Mouse (Mus musculus) intestine, postnatal 0 days (tissue): ENCODE data around the gene Hoxa1. TPM values are rescaled to one million over a fixed set of nuclear protein-coding genes. Genes with fewer than 3 reads are reported as not detected.

Source experiments
- ATAC-seq: fragments of 200-750 bp; cut with Nextera tagmentation; 2 replicates; pipeline ENCODE4 v1.8.0; 2017; ENCODE audit warnings: mild to moderate bottlenecking, moderate TSS enrichment, moderate library complexity
- H3K27ac ChIP-seq: fragments of 300-500 bp; sonication (generic); 2 replicates; pipeline ENCODE4 v1.5.1; 2014; ENCODE audit warnings: mild to moderate bottlenecking, low read depth, low read length, moderate library complexity
- H3K27me3 ChIP-seq: fragments of 300-500 bp; sonication (generic); replicated peaks from 2 replicates; pipeline ENCODE4 v1.6.1; 2014; ENCODE audit warnings: low read length, mixed read lengths; ENCODE audit not compliant: control insufficient read depth, insufficient read depth
- H3K36me3 ChIP-seq: fragments of 300-500 bp; sonication (generic); 2 replicates; pipeline ENCODE4 v1.6.1; 2014; ENCODE audit warnings: mild to moderate bottlenecking, moderate library complexity; ENCODE audit not compliant: control insufficient read depth, insufficient read depth
- H3K4me1 ChIP-seq: fragments of 300-500 bp; sonication (generic); replicated peaks from 2 replicates; pipeline ENCODE4 v1.6.1; 2014; ENCODE audit warnings: antibody characterized with exemption, low read length, mixed read lengths; ENCODE audit not compliant: control insufficient read depth, insufficient read depth
- H3K4me2 ChIP-seq: fragments of 300-500 bp; sonication (generic); replicated peaks from 2 replicates; pipeline ENCODE4 v1.6.1; 2014; ENCODE audit warnings: low read depth, mild to moderate bottlenecking, moderate library complexity
- H3K4me3 ChIP-seq: fragments of 300-500 bp; sonication (generic); 2 replicates; pipeline ENCODE4 v1.5.1; 2014; ENCODE audit warnings: low read depth, low read length
- H3K9ac ChIP-seq: fragments of 300-500 bp; sonication (generic); 2 replicates; pipeline ENCODE4 v1.6.1; 2014; ENCODE audit warnings: mild to moderate bottlenecking, low read depth, low read length
- H3K9me3 ChIP-seq: fragments of 300-500 bp; sonication (generic); 2 replicates; pipeline ENCODE4 v1.6.1; 2016; ENCODE audit warnings: mixed run types; ENCODE audit not compliant: control insufficient read depth
- CTCF ChIP-seq: sonication (generic); IDR thresholded peaks from 2 replicates; pipeline ENCODE4 v1.5.1; 2016; ENCODE audit warnings: low read depth, mild to moderate bottlenecking, control low read depth, antibody characterized with exemption, moderate library complexity
- WGBS: fragments of 180-500 bp; shearing (Covaris S2); extraction: QIAGEN DNeasy Blood & Tissue Kit; methylation state at CpG from one replicate; pipeline ENCODE4 v1.1.7; 2014; 5-methylcytosine and 5-hydroxymethylcytosine counted together
- polyA plus RNA-seq: library from polyadenylated mRNA; unstranded; fragments of >200 nt; fragmentation: Nextera tagmentation; extraction: Ambion mirVana; gene quantifications from 2 replicates; pipeline ENCODE4 v1.2.1, GENCODE M21; 2015

Gene Hoxa1
- polyA plus RNA-seq, 1 experiment from 2014 or later: 0.37 TPM

DNA sequence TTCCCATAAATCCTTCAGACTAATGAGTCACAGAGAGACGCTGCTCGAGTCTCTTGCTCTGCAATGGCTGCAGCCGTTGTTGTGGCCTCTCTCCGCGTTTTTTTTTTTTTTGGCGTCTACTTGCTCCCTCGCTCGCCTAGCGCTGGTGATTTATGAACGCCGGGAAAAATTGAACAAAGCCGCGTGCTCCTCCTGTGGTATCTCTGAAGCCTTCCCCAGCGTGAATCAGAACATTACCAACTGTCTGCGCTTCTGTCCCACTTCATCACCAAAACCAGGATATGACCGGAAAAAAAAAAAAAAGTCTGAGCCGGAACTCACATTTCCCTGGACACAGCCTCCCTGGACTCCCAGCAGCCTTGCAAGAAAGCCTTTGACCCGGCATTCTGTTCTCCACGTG, 27.1 kb upstream of the Hoxa1 start:
- no peak for ATAC-seq
- H3K9ac ChIP-seq: no peak overlapping the region

GRCm38 (mm10) chr6:52184668-52185067, 26.6 kb upstream of the Hoxa1 start:
- H3K9ac ChIP-seq: no peak overlapping the region
- TF ChIP-seq CTCF: no peak

More for the DNA sequence above, 27.1 kb upstream of the Hoxa1 start:
- 6% methylated on average over 19 of the region's 19 CpGs for WGBS
- Histone ChIP-seq H3K4me2 (peak overlapping the region; percentile 51), H3K9me3 (no peaks in the 10 kb centered on the region), H3K4me3 (peak overlapping the region; percentile 17; the same call in 1 of the 2 replicates), H3K36me3 (no peaks in the 10 kb centered on the region), H3K27me3 (0 out of 2 replicates have a peak, but pooled peaks cover 4% of the 10 kb centered on the region), H3K27ac (no peak overlapping the region), H3K4me1 (peaks cover 13% of the 10 kb centered on the region; the same call in 1 of the 2 replicates)
- no peak for TF ChIP-seq CTCF

DNA sequence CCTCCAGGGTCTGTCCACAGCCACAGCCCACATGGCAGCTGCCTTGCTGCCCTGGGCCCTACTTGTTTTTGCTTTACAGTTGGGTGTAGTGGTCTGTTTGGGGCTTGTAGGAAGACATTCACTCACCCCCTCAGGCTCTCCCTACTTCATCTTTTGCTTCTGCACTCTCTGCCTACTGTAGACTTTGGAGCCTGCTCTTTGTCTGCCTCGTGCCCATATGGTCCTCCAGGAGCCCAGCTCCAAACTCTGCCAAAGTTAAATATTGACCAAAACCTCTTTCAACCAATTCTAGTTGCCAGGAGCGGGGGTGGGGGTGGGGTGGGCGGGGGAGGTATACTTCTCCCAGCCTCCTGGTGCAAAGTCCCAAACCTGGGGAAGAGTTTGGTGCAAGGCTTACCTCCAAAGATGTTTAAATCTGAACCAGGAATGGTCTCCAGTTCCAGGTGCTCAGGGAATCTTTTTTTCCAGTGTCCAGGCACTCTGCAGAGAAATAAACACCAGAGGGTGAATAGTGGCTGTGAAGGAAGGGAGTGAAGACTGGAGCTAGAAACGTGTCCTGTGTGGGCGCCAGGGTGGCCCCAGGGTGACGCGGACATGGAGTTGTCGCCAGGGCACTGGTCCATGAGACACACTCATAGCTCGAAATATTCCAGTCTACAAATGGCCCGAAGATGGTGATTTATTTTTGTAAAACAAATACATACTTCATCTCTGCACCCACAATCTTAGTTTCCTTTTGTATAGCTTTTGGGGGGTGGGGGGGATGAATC, 25.4 kb upstream of the Hoxa1 start:
- Histone ChIP-seq H3K9me3 (no peaks in the 10 kb centered on the region), H3K4me2 (peak overlapping the region; percentile 51), H3K27me3 (0 out of 2 replicates have a peak, but pooled peaks cover 9% of the 10 kb centered on the region), H3K27ac (peak overlapping the region; percentile 24; the same call in 1 of the 2 replicates), H3K4me1 (0 out of 2 replicates have a peak, but pooled peaks cover 3% of the 10 kb centered on the region), H3K4me3 (0 out of 2 replicates have a peak overlapping the region, but pooled peaks have one; percentile 13), H3K9ac (no peak overlapping the region), H3K36me3 (no peaks in the 10 kb centered on the region)
- peak; percentile 51 for ATAC-seq
- TF ChIP-seq CTCF: no peak
- WGBS: 19% methylated on average over 10 of the region's 10 CpGs

More at GRCm38 (mm10) chr6:52184668-52185067, 26.6 kb upstream of the Hoxa1 start:
- ATAC-seq: no peak
- Histone ChIP-seq H3K27me3 (0 out of 2 replicates have a peak, but pooled peaks cover 4% of the 10 kb centered on the region), H3K9me3 (no peaks in the 10 kb centered on the region), H3K4me2 (peak overlapping the region; percentile 51), H3K4me3 (no peak overlapping the region), H3K36me3 (no peaks in the 10 kb centered on the region), H3K4me1 (0 out of 2 replicates have a peak, but pooled peaks cover 8% of the 10 kb centered on the region), H3K27ac (no peak overlapping the region)
- WGBS: 39% methylated on average over 6 of the region's 6 CpGs

DNA sequence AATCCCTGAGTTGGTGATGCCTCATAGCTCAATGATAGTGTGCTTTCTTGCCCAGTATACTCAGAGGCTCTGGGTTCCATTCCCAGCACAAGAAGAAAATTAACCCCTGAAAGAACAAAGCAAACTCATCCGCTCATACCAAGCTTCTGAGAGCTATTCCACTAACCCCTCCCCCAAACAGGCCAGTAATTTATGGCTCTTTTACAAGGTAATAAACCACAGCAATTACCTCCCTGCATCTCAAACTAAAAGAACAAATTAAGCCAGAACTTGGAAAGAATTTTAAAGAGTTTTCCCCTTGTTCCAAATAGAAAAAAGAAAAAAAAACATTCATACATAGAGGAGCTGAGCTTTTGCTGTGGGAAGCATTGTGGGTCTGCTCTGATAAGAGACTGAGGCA, 24.7 kb upstream of the Hoxa1 start:
- 0 out of 2 replicates have a peak overlapping the region, but pooled peaks have one; percentile 51 for H3K4me2 ChIP-seq
- 15% methylated on average over 1 of the region's 1 CpGs for WGBS
- H3K9me3 ChIP-seq: no peaks in the 10 kb centered on the region
- H3K4me1 ChIP-seq: 0 out of 2 replicates have a peak, but pooled peaks cover 3% of the 10 kb centered on the region
- H3K27ac ChIP-seq: no peak overlapping the region
- TF ChIP-seq CTCF: no peak
- 0 out of 2 replicates have a peak overlapping the region, but pooled peaks have one; percentile 13 for H3K4me3 ChIP-seq
- H3K36me3 ChIP-seq: no peaks in the 10 kb centered on the region
- peaks cover 11% of the 10 kb centered on the region; the same call in 1 of the 2 replicates for H3K27me3 ChIP-seq
- ATAC-seq: no peak
- H3K9ac ChIP-seq: no peak overlapping the region

DNA sequence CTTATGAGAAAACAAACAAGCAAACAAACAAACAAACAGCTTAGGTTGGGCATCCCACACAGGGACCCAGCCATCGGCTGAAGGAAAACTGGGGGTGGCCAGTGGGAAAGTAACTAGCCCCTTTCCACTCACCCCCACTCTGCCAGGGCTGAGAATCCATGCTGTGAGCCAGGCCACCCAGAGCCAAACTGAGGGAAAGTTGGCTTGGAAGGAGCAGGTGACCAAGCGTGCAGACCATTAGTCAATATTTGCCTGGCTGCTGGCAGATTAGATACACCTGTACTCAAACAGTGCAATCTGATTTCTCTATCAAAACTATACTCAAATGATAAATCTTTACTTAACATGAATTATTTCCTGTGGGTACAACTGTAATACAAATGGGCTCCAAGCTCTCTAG, 23.9 kb upstream of the Hoxa1 start:
- H3K9ac ChIP-seq: no peak overlapping the region
- H3K4me1 ChIP-seq: 0 out of 2 replicates have a peak, but pooled peaks cover 3% of the 10 kb centered on the region
- 36% methylated on average over 2 of the region's 2 CpGs for WGBS
- TF ChIP-seq CTCF: no peak
- H3K27ac ChIP-seq: no peak overlapping the region
- H3K4me2 ChIP-seq: no peak overlapping the region
- no peaks in the 10 kb centered on the region for H3K36me3 ChIP-seq
- peaks cover 16% of the 10 kb centered on the region; the same call in 1 of the 2 replicates for H3K27me3 ChIP-seq
- no peaks in the 10 kb centered on the region for H3K9me3 ChIP-seq
- ATAC-seq: no peak
- no peak overlapping the region for H3K4me3 ChIP-seq

- H3K9me3 ChIP-seq: no peaks in the 10 kb centered on the region
- H3K27me3 ChIP-seq: peaks cover 12% of the 10 kb centered on the region; the same call in 1 of the 2 replicates
- peak overlapping the region; percentile 61; the same call in 1 of the 2 replicates for H3K4me3 ChIP-seq
- H3K4me1 ChIP-seq: 0 out of 2 replicates have a peak, but pooled peaks cover 3% of the 10 kb centered on the region
- peak overlapping the region; percentile 76 for H3K4me2 ChIP-seq
- 58% methylated on average over 3 of the region's 3 CpGs for WGBS
- 0 out of 2 replicates have a peak overlapping the region, but pooled peaks have one; percentile 58 for H3K27ac ChIP-seq
- TF ChIP-seq CTCF: no peak
- H3K9ac ChIP-seq: no peak overlapping the region
- H3K36me3 ChIP-seq: no peaks in the 10 kb centered on the region
- ATAC-seq: no peak
These were observed 22.6 kb upstream of the Hoxa1 start for GRCm38 (mm10) chr6:52180726-52181125.
